Mouse (Mus musculus): ENCODE results near the gene Hccs.

DNA sequence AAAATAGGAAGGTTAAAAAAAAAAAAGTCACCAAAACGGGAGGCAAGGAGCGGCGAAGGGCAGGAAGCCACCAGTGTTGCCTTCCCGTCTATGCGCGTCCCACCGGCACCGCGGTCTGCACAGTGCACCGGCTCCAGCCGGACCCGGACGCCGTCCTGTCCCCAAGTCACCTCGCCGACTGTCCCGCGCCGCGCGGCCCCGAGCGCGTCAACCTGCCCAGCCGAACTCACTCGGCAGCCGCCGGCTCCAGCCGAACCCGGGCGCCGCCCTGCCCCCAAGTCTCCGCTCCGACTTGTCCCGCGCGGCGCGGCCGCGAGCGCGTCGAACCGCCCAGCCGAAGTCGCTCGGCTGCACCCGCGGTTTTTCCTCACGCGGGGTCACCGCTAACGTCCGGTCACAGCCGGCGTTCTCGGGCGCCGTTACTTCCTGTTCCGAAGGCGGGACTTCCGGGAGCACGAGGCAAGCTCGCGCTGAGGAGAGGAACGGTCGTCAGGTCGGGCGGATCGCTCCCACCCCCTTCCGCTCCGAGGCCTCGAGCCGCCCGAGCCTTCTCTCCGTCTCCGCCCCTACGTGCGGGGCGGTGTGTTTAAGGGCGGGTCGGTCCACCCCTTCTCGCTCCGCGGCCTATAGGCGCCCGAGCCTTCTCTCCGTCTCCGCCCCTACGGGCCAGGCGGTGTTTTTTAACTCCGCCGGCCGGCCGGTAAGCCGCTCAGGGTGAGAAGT is at the start of gene Hccs:
- TF ChIP-seq CTCF (IDR thresholded peaks at IDR 0.05; ENCODE audit: extremely low read depth, insufficient read depth, low read length) = no peak
- 0 out of 2 replicates have a peak, but pooled peaks have one; percentile 19 for TF ChIP-seq POLR2A (IDR thresholded peaks at IDR 0.05; ENCODE audit: extremely low read depth, insufficient read depth, low read length)

All from cortical plate, adult 2 months (tissue).